Comparison of ENCODE assay signal across 7 mouse cellular contexts in genomic region chr9:68966540-68966939, GRCm38 (mm10).
DNase-seq lines count a peak whose midpoint lies in the region; ATAC-seq lines count a peak whose summit lies in the region.

No protein-coding gene starts in this region.

- DNase-seq in urinary bladder, postnatal 14 days (ENCODE audit: low spot score), result peak; percentile 22
- no peak for DNase-seq in urinary bladder, postnatal 25 days (ENCODE audit: low spot score)
- DNase-seq in cerebellum, adult 8-10 months, result peak; percentile 62
- peak; percentile 32 for DNase-seq in lung, postnatal 14 days
- peak; percentile 72 for DNase-seq in thymus, postnatal 4 days
- no peak for DNase-seq in gastrocnemius, adult 18-20 months (ENCODE audit: low spot score)

- no peak for ATAC-seq in erythroid progenitor cell, adult 5-6 weeks (replicated peaks; ENCODE audit: low FRiP score, poor library complexity, severe bottlenecking)

Comparison
In these comparisons a context has a peak if more than half of its experiments do, and no peak if none do; other contexts are left out.
1. DNase-seq: peak in urinary bladder, postnatal 14 days (single experiment), cerebellum, adult 8-10 months (single experiment), lung, postnatal 14 days (single experiment) and thymus, postnatal 4 days (single experiment); none in urinary bladder, postnatal 25 days (single experiment) and gastrocnemius, adult 18-20 months (single experiment).